Mouse (Mus musculus) MEL (cell line): ENCODE measurements at regions not wholly inside any gene's neighbourhood (a gene's known extent, or its start where the extent isn't known, plus 50 kb on each side); places are given as distances from the start of the nearest gene placed in this dataset.
A peak's percentile ranks its signal among the peaks of the same experiment; 100 is the strongest.

Experiments
- DNase-seq: peaks from one replicate; pipeline ENCODE4 v3.0.0; 2011; ENCODE audit warnings: low read depth, low spot score
- H3K27ac ChIP-seq: 2 replicates; pipeline ENCODE4 v1.5.1; 2012; ENCODE audit warnings: low read depth, mild to moderate bottlenecking, control low read depth, low read length, moderate library complexity; ENCODE audit not compliant: control insufficient read depth
- H3K27me3 ChIP-seq, 2 experiments: fragments of 150-350 bp in 1 of 2; sonication (generic) in 1 of 2; 2 replicates each; pipeline ENCODE4 v1.6.1; 2012; ENCODE audit warnings: low read length in 2 of 2, mild to moderate bottlenecking in 2 of 2, improper control_type of control experiment in 1 of 2, moderate library complexity in 1 of 2; ENCODE audit not compliant: insufficient read depth in 2 of 2, control insufficient read depth in 1 of 2
- H3K36me3 ChIP-seq, 2 experiments: 2 replicates each; pipeline ENCODE4 v1.6.1; 2012 to 2014; ENCODE audit warnings: low read length in 2 of 2, improper control_type of control experiment in 1 of 2, inconsistent platforms in 1 of 2, mild to moderate bottlenecking in 1 of 2; ENCODE audit not compliant: insufficient read depth in 2 of 2, control insufficient read depth in 1 of 2
- H3K4me1 ChIP-seq, 2 experiments: fragments of 150-350 bp in 1 of 2; sonication (generic) in 1 of 2; 2 replicates each; pipeline ENCODE4 v1.6.1; 2012; ENCODE audit warnings: low read length in 2 of 2, improper control_type of control experiment in 1 of 2, mild to moderate bottlenecking in 1 of 2; ENCODE audit not compliant: insufficient read depth in 2 of 2, control insufficient read depth in 1 of 2
- H3K4me3 ChIP-seq, 2 experiments: fragments of 150-350 bp in 1 of 2; sonication (generic) in 1 of 2; 2 replicates each; pipeline ENCODE4 v1.5.1; 2012; ENCODE audit warnings: low read depth in 2 of 2, low read length in 2 of 2, mild to moderate bottlenecking in 2 of 2, moderate library complexity in 2 of 2, control low read depth in 1 of 2, improper control_type of control experiment in 1 of 2; ENCODE audit not compliant: control insufficient read depth in 1 of 2, insufficient read depth in 1 of 2
- H3K79me2 ChIP-seq: 2 replicates; pipeline ENCODE4 v1.6.1; 2012; ENCODE audit warnings: mild to moderate bottlenecking, low read length, moderate library complexity; ENCODE audit not compliant: control insufficient read depth, poor library complexity, insufficient read depth
- H3K9ac ChIP-seq: 2 replicates; pipeline ENCODE4 v1.6.1; 2012; ENCODE audit warnings: low read depth, mild to moderate bottlenecking, control low read depth, low read length, moderate library complexity; ENCODE audit not compliant: control insufficient read depth, poor library complexity, severe bottlenecking
- H3K9me3 ChIP-seq: fragments of 150-350 bp; sonication (generic); replicated peaks from 2 replicates; pipeline ENCODE4 v1.6.1; 2012; ENCODE audit warnings: mild to moderate bottlenecking, low read length, improper control_type of control experiment, moderate library complexity; ENCODE audit not compliant: insufficient read depth
- CHD1 ChIP-seq: IDR thresholded peaks from 2 replicates; pipeline ENCODE4 v1.6.1; 2012; ENCODE audit warnings: low read depth, mild to moderate bottlenecking, inconsistent platforms, low read length, improper control_type of control experiment
- CHD2 ChIP-seq: IDR thresholded peaks from 2 replicates; pipeline ENCODE4 v1.6.1; 2011; ENCODE audit warnings: low read length, improper control_type of control experiment
- CTCF ChIP-seq, 3 experiments: IDR thresholded peaks in 2 of 3; conservative IDR thresholded peaks in 1 of 3; 2 replicates each; pipeline ENCODE4 v1.5.1; 2011 to 2012; ENCODE audit warnings: low read length in 3 of 3, low read depth in 2 of 3, mild to moderate bottlenecking in 2 of 3, improper control_type of control experiment in 1 of 3, inconsistent platforms in 1 of 3, mixed read lengths in 1 of 3, moderate library complexity in 1 of 3; ENCODE audit not compliant: control insufficient read depth in 1 of 3, insufficient read depth in 1 of 3, poor library complexity in 1 of 3, severe bottlenecking in 1 of 3
- ELF1 ChIP-seq: IDR thresholded peaks from 2 replicates; pipeline ENCODE4 v1.6.1; 2014; ENCODE audit warnings: low read depth, mild to moderate bottlenecking, inconsistent platforms, low read length, improper control_type of control experiment, moderate library complexity
- EP300 ChIP-seq, 2 experiments: IDR thresholded peaks; 2 replicates each; pipeline ENCODE4 v1.6.1; 2011; ENCODE audit warnings: improper control_type of control experiment in 2 of 2, low read length in 2 of 2, low read depth in 1 of 2, mild to moderate bottlenecking in 1 of 2
- ETS1 ChIP-seq: IDR thresholded peaks from 2 replicates; pipeline ENCODE4 v1.6.1; 2012; ENCODE audit warnings: low read depth, mild to moderate bottlenecking, inconsistent platforms, low read length, improper control_type of control experiment, moderate library complexity
- GABPA ChIP-seq: IDR thresholded peaks from 2 replicates; pipeline ENCODE4 v1.6.1; 2012; ENCODE audit warnings: low read depth, mild to moderate bottlenecking, inconsistent platforms, low read length, improper control_type of control experiment, moderate library complexity
- GATA1 ChIP-seq: IDR thresholded peaks from 2 replicates; pipeline ENCODE4 v1.6.1; 2011; ENCODE audit warnings: low read depth, low read length, improper control_type of control experiment
- HCFC1 ChIP-seq: IDR thresholded peaks from 2 replicates; pipeline ENCODE4 v1.6.1; 2012; ENCODE audit warnings: low read depth, mild to moderate bottlenecking, inconsistent platforms, low read length, improper control_type of control experiment, moderate library complexity
- JUND ChIP-seq: IDR thresholded peaks from 2 replicates; pipeline ENCODE4 v1.6.1; 2011; ENCODE audit warnings: low read depth, mild to moderate bottlenecking, improper control_type of control experiment, low read length
- KAT2A ChIP-seq: conservative IDR thresholded peaks from 2 replicates; pipeline ENCODE4 v1.6.1; 2012; ENCODE audit warnings: low read depth, low read length, improper control_type of control experiment, inconsistent platforms
- MAFK ChIP-seq: IDR thresholded peaks from 2 replicates; pipeline ENCODE4 v1.6.1; 2011; ENCODE audit warnings: low read depth, mild to moderate bottlenecking, low read length, improper control_type of control experiment, borderline replicate concordance
- MAX ChIP-seq: IDR thresholded peaks from 2 replicates; pipeline ENCODE4 v1.6.1; 2011; ENCODE audit warnings: low read length, improper control_type of control experiment
- MAZ ChIP-seq: IDR thresholded peaks from 2 replicates; pipeline ENCODE4 v1.6.1; 2012; ENCODE audit warnings: low read depth, mild to moderate bottlenecking, inconsistent platforms, low read length, improper control_type of control experiment
- MYB ChIP-seq: IDR thresholded peaks from 2 replicates; pipeline ENCODE4 v1.6.1; 2011; ENCODE audit warnings: mild to moderate bottlenecking, low read depth, low read length, improper control_type of control experiment
- NELFE ChIP-seq: IDR thresholded peaks from 2 replicates; pipeline ENCODE4 v1.6.1; 2011; ENCODE audit warnings: low read depth, low read length, improper control_type of control experiment
- POLR2A ChIP-seq, 2 experiments: IDR thresholded peaks; 2 replicates each; pipeline ENCODE4 v1.6.1; 2011 to 2012; ENCODE audit warnings: low read length in 2 of 2, mild to moderate bottlenecking in 2 of 2, control low read depth in 1 of 2, improper control_type of control experiment in 1 of 2, low read depth in 1 of 2, moderate library complexity in 1 of 2; ENCODE audit not compliant: control insufficient read depth in 1 of 2, insufficient read depth in 1 of 2, poor library complexity in 1 of 2
- POLR2AphosphoS5 ChIP-seq: IDR thresholded peaks from 2 replicates; pipeline ENCODE4 v1.6.1; 2012; ENCODE audit warnings: low read depth, borderline replicate concordance, mild to moderate bottlenecking, inconsistent platforms, low read length, moderate library complexity, mixed read lengths
- RAD21 ChIP-seq: IDR thresholded peaks from 2 replicates; pipeline ENCODE4 v1.6.1; 2011; ENCODE audit warnings: mild to moderate bottlenecking, low read depth, low read length, improper control_type of control experiment
- RCOR1 ChIP-seq: IDR thresholded peaks from 2 replicates; pipeline ENCODE4 v1.6.1; 2012; ENCODE audit warnings: low read depth, mild to moderate bottlenecking, inconsistent platforms, low read length, improper control_type of control experiment
- SIN3A ChIP-seq: IDR thresholded peaks from 2 replicates; pipeline ENCODE4 v1.6.1; 2012; ENCODE audit warnings: low read length, improper control_type of control experiment, inconsistent platforms
- SMC3 ChIP-seq: IDR thresholded peaks from 2 replicates; pipeline ENCODE4 v1.6.1; 2011; ENCODE audit warnings: low read depth, low read length, improper control_type of control experiment
- TCF12 ChIP-seq: IDR thresholded peaks from 2 replicates; pipeline ENCODE4 v1.6.1; 2014; ENCODE audit warnings: low read depth, mild to moderate bottlenecking, inconsistent platforms, low read length, improper control_type of control experiment, moderate library complexity
- USF1 ChIP-seq: IDR thresholded peaks from 2 replicates; pipeline ENCODE4 v1.6.1; 2014; ENCODE audit warnings: low read depth, mild to moderate bottlenecking, inconsistent platforms, low read length, improper control_type of control experiment, moderate library complexity
- USF2 ChIP-seq, 2 experiments: IDR thresholded peaks; 2 replicates each; pipeline ENCODE4 v1.6.1; 2011 to 2012; ENCODE audit warnings: improper control_type of control experiment in 2 of 2, low read length in 2 of 2, borderline replicate concordance in 1 of 2, inconsistent platforms in 1 of 2, low read depth in 1 of 2, mild to moderate bottlenecking in 1 of 2; ENCODE audit not compliant: insufficient read depth in 1 of 2
- ZC3H11A ChIP-seq: IDR thresholded peaks from 2 replicates; pipeline ENCODE4 v1.6.1; 2012; ENCODE audit warnings: low read depth, mild to moderate bottlenecking, inconsistent platforms, low read length, improper control_type of control experiment
- ZKSCAN1 ChIP-seq: IDR thresholded peaks from 2 replicates; pipeline ENCODE4 v1.6.1; 2012; ENCODE audit warnings: low read depth, mild to moderate bottlenecking, inconsistent platforms, low read length, improper control_type of control experiment, moderate library complexity
- ZMIZ1 ChIP-seq: IDR thresholded peaks from 2 replicates; pipeline ENCODE4 v1.6.1; 2012; ENCODE audit warnings: low read depth, mild to moderate bottlenecking, inconsistent platforms, low read length, improper control_type of control experiment, moderate library complexity
- ZNF384 ChIP-seq: IDR thresholded peaks from 2 replicates; pipeline ENCODE4 v1.6.1; 2012; ENCODE audit warnings: low read depth, mild to moderate bottlenecking, inconsistent platforms, low read length, improper control_type of control experiment

- TF ChIP-seq RAD21 (peak; percentile 81), CTCF (IDR thresholded peaks at IDR 0.05 in 2 of 3, conservative IDR thresholded peaks at IDR 0.05 in 1 of 3; ENCODE audit: control insufficient read depth in 1 of 3, insufficient read depth in 1 of 3, low read depth in 2 of 3, low read length in 3 of 3, poor library complexity in 1 of 3, severe bottlenecking in 1 of 3) (peak; percentile 71 to 83 (median 81)), ZC3H11A (peak; percentile 91), ZMIZ1 (no peak), JUND (no peak), SMC3 (peak; percentile 96), MAX (no peak)
- no peaks in the 10 kb centered on the region for H3K79me2 ChIP-seq
- H3K9ac ChIP-seq, result no peak overlapping the region
- H3K4me1 ChIP-seq, result peaks cover 4% of the 10 kb centered on the region in 2 experiments; a peak in 2 of 4 replicates
- no peaks in the 10 kb centered on the region for H3K9me3 ChIP-seq
- peaks cover 0 to 8% of the 10 kb centered on the region in 2 experiments; a peak in 3 of 4 replicates for H3K27me3 ChIP-seq
- H3K36me3 ChIP-seq, result no peaks in the 10 kb centered on the region; a peak in 1 of 4 replicates
- H3K4me3 ChIP-seq, result no peak overlapping the region
- no peak overlapping the region for H3K27ac ChIP-seq
- peak; percentile 55 for DNase-seq
Measured at GRCm38 (mm10) chr2:131416482-131416881, 63.8 kb upstream of the Rnf24 start.

GRCm38 (mm10) chr2:131410906-131411520, 58.3 kb upstream of the Rnf24 start:
- peak; percentile 57 for DNase-seq
- no peaks in the 10 kb centered on the region for H3K27me3 ChIP-seq
- no peak overlapping the region for H3K4me3 ChIP-seq
- H3K9me3 ChIP-seq, result no peaks in the 10 kb centered on the region
- no peak overlapping the region for H3K9ac ChIP-seq
- peaks cover 7 to 8% of the 10 kb centered on the region in 2 experiments; a peak in 3 of 4 replicates for H3K4me1 ChIP-seq
- H3K27ac ChIP-seq, result no peak overlapping the region
- no peaks in the 10 kb centered on the region for H3K79me2 ChIP-seq
- no peaks in the 10 kb centered on the region; a peak in 1 of 4 replicates for H3K36me3 ChIP-seq
- TF ChIP-seq MAX (no peak), KAT2A (no peak), TCF12 (peak; percentile 43; the same call in 1 of the 2 replicates), ZKSCAN1 (no peak), RAD21 (no peak), SMC3 (no peak), ETS1 (0 out of 2 replicates have a peak, but pooled peaks have one; percentile 35), HCFC1 (no peak), RCOR1 (no peak), USF1 (no peak), ZC3H11A (no peak), JUND (no peak), NELFE (no peak), ZNF384 (no peak), POLR2AphosphoS5 (no peak), ELF1 (no peak), SIN3A (peak; percentile 57; the same call in 1 of the 2 replicates), EP300 (IDR thresholded peaks at IDR 0.05; ENCODE audit: low read depth in 1 of 2, low read length in 2 of 2) (peak; percentile 78 to 79), MAFK (no peak), ZMIZ1 (no peak), MYB (peak; percentile 86), CHD1 (no peak), GATA1 (peak; percentile 24; the same call in 1 of the 2 replicates), GABPA (no peak), POLR2A (IDR thresholded peaks at IDR 0.05; ENCODE audit: control insufficient read depth in 1 of 2, insufficient read depth in 1 of 2, low read depth in 1 of 2, low read length in 2 of 2, poor library complexity in 1 of 2) (no peak), MAZ (no peak), USF2 (IDR thresholded peaks at IDR 0.05; ENCODE audit: borderline replicate concordance in 1 of 2, insufficient read depth in 1 of 2, low read depth in 1 of 2, low read length in 2 of 2) (no peak), CHD2 (no peak)
